Mouse (Mus musculus) adrenal gland, postnatal 4 days (tissue): Measurements from ENCODE around the gene Cd300ld2. TPM values are rescaled to one million over a fixed set of nuclear protein-coding genes. Genes with fewer than 3 reads are reported as not detected.
"Not testable (repeated sequence)": the region's sequence is repeated elsewhere in the genome, so short reads cannot be mapped to it uniquely, and the experiment has no call there.

Experiments used
- DNase-seq, 2 experiments: peaks; one replicate each; pipeline ENCODE4 v3.0.0; 2021 to 2022; ENCODE audit warnings: low spot score in 2 of 2, mixed read lengths in 2 of 2
- long read RNA-seq, 2 experiments: library from polyadenylated mRNA; stranded (forward); transcript quantifications; one replicate each; pipeline ENCODE4 v2.0.0; 2021
- total RNA-seq, 2 experiments: library from RNA; stranded (reverse); gene quantifications; 2 replicates each; pipeline ENCODE4 v1.2.3; 2021

Gene Cd300ld2
- not detected for total RNA-seq
- long read RNA-seq, experiment 1 = 0 reads
- long read RNA-seq, experiment 2 = 0 reads

GRCm38 (mm10) chr11:115016093-115016492 is at the start of gene Cd300ld2:
Cd300ld2 (minus strand) TSS chr11:115016193.
- DNase-seq = not testable (repeated sequence)

DNA sequence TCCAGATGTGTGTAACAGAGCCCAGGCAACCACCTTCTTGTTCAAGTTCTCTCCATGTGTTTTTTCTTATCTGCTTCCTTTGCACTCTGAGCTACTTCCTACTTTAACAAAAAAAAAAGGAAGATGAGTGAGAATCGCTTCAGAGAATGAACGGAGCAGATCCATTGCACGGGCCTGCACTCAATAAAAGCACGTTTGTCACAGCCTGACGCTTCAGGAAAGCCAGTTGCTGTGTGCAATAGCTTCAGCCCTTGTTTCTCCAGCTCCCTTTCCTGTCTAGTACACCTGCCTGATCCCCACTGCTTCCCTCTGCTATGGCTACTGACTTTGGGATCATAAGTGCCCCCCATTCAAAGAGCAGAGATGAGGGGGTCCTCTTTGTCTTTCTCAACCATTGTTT is 46.1 kb upstream of the Cd300ld2 start, which contains the start of gene Cd300e:
TSS of gene Cd300e (minus strand) at position 101 of the 400 bp plus-strand sequence.
- no peak for DNase-seq

DNA sequence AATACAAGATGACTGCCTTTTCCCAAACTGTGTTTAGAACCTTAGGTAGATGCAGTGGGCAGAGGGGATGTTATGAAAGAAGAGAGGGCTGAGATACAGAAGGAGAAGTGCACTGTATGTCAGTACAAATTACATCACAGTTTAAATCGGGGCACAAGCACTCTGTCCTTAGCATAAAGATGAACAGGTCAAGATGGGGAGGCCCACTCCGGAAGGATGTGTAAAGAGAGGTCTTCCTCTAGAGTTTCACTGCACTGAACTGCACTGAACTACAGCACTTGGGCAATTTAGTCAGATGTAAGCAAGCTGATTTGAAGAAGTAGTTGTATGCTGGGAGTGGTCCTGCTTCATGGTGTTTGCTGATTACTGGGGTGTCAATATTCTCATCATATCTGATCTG is 43.8 kb upstream of the Cd300ld2 start:
- no peak for DNase-seq

GRCm38 (mm10) chr11:115058701-115059100 is 42.7 kb upstream of the Cd300ld2 start:
- DNase-seq = no peak

GRCm38 (mm10) chr11:115054537-115054936 is 38.5 kb upstream of the Cd300ld2 start:
- no peak for DNase-seq

- DNase-seq = no peak
Measured at GRCm38 (mm10) chr11:115052991-115053390, 37.0 kb upstream of the Cd300ld2 start.

GRCm38 (mm10) chr11:115052206-115052605 is 36.2 kb upstream of the Cd300ld2 start:
- DNase-seq = no peak

GRCm38 (mm10) chr11:115049282-115049895 is 33.4 kb upstream of the Cd300ld2 start:
- no peak for DNase-seq

GRCm38 (mm10) chr11:115048259-115048658 is 32.3 kb upstream of the Cd300ld2 start, which contains the start of gene Cd300ld3:
Cd300ld3 (minus strand) TSS chr11:115048409.
- DNase-seq = no peak

- DNase-seq = not testable (repeated sequence)
Measured at GRCm38 (mm10) chr11:115037669-115038068, 21.7 kb upstream of the Cd300ld2 start, which contains the start of gene Cd300ld5. Cd300ld5 (minus strand) TSS chr11:115037769.

DNA sequence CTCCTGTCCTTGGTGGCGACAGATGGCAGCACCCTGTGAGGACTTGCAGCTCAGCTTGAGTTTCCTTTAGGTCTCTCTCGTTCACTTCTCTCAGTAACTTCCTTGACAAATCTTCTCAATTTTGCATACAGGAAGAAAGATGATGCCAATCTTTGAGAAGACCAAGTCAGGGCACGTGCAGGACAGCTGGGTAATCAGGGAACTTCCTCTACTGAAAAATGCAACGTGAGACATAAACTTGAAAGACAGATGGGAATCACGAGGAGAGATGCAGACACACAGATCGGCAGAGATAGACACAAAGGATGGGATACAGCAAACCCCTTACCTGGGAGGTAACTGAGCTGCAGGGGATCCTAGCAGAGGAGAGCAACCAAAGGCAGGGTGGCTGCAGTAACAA is 10.9 kb upstream of the Cd300ld2 start, which contains the start of gene Cd300ld4:
TSS of gene Cd300ld4 (minus strand) at position 101 of the 400 bp plus-strand sequence.
- DNase-seq = not testable (repeated sequence)

- DNase-seq = no peak
Measured at GRCm38 (mm10) chr11:115004070-115004469, 11.9 kb downstream of the Cd300ld2 start.

DNA sequence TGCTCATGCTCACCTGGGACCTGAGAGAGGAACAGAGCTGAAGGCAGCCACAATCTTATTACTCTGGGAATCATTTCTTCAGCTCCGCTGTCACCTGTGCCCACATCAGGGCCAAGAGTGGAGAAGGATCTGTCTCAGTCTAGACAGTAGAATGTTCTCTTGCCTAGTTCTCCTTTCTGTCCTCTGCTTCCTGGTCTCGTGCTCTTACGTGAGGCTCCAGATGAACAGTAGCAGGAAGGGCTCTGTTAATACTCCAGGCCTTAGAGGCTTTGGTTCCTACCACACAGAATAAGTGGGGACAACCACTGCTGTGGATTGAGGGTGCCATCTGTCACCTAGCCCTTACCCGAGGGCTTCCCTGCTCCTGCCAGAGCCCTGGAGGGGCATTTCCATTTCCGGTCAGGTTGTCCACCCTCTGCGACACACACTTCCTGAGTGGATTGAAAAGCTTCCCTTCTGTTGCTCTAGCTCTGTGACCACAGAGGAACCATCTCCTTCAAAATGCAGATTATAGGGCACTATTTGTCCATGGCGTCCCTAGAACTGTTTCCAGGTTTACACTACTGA is 14.4 kb downstream of the Cd300ld2 start, which contains the start of gene Cd300c2:
TSS of gene Cd300c2 (minus strand) at position 407 of the 567 bp plus-strand sequence.
- DNase-seq = no peak

- DNase-seq = no peak
Measured at GRCm38 (mm10) chr11:114989793-114990192, 26.2 kb downstream of the Cd300ld2 start, which contains the start of gene Cd300ld. Cd300ld (minus strand) TSS chr11:114989922.

DNA sequence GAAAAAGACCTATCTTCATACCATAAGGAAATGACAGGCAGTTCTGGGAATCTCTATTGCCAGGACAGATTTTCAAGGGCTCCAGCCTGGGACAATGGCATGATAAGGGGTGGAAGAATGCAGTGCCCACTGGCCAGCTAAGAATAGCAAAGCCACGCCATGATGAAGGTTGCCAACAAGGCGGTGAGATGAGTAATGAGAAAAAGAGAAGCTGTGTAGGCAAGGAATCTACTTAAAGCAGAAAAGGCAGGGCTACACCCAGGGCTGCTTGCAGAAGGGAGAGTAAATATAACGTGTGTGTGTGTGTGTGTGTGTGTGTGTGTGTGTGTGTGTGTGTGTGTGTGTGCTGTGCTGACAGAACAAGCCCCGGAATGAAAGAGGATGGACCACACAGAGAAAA is 34.1 kb downstream of the Cd300ld2 start:
- no peak for DNase-seq

DNA sequence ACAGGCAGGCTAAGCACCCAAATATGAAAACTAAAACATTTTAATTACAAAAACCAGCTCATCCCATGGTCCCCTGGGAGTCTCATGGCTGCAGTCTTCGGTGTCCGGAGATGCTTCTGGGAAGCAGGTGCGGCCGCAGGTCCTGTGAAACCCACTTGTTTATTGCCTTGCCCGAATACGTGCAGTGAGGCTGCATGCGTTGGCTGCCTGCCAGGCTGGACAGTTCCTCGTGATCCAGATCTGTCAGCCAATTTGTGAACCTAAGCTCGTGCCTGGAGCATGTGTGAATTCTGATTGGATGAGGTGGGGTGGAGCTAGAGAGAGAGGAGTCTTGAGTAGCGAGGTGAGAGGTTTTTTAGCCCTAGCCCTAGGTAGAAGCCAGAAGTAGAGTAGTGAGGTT is 43.3 kb downstream of the Cd300ld2 start:
- DNase-seq = no peak

- no peak for DNase-seq
Measured at GRCm38 (mm10) chr11:114968752-114969207, 47.2 kb downstream of the Cd300ld2 start, which contains the start of gene Cd300c. Cd300c (minus strand) TSS chr11:114969157.

DNA sequence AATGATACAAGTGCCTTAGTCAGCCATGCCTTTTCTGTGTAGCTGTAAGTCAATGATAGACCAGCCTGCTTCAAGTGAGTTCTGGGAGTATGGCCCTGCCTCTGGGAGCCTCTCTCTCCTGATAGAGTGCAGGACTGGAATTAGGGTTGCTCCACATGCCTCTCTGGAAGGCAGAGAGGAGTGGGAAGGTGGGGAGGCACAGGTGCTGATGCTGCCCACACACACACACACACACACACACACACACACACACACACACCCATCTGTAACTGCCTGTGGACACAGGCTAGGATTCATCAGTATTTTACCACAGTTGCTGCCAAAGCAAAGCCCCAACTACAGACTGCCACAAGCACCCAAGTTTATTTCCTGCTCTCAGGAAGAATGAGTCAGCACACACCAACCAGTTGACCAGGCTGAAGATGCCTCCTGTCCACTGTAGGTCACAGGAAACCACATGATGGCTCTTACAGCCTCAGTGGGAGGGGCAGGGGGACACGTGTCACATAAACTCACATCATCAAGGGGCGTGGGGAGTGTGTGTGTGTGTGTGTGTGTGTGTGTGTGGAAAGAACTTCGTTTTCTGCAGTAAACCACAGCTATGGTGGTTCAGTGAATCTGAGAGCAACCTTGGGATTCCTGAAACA is 50.7 kb downstream of the Cd300ld2 start:
- no peak for DNase-seq

- DNase-seq = no peak
Measured at GRCm38 (mm10) chr11:114960369-114960768, 55.6 kb downstream of the Cd300ld2 start.
